Mouse (Mus musculus) megakaryocyte progenitor cell, adult 5-6 weeks (primary cell): ENCODE results near the gene Ppif. TPM values are rescaled to one million over a fixed set of nuclear protein-coding genes. Genes with fewer than 3 reads are reported as not detected.

ENCODE experiments used
- ATAC-seq: replicated peaks from 2 replicates; pipeline ENCODE4 v1.8.0; 2016; ENCODE audit warnings: mild to moderate bottlenecking, moderate TSS enrichment, inconsistent platforms; ENCODE audit not compliant: poor library complexity
- total RNA-seq, 2 experiments: library from RNA; stranded (forward) in 1 of 2; stranded (reverse) in 1 of 2; fragments of 157-497, 149-512 nt in 1 of 2; fragments of 200-1000 nt in 1 of 2; gene quantifications; 2 replicates each; pipeline versions ENCODE4 v1.2.3 to v1.2.4; 2015 to 2017

Ppif gene
- total RNA-seq, 2 experiments from 2014 or later, result 20.4 to 114 TPM

- ATAC-seq, result peak; percentile 21; the same call in 1 of the 2 replicates
These were observed 33.2 kb downstream of the Ppif start for GRCm38 (mm10) chr14:25727149-25727510.

- ATAC-seq, result peak; percentile 78
These were observed 41.1 kb downstream of the Ppif start for GRCm38 (mm10) chr14:25734736-25735716.

DNA sequence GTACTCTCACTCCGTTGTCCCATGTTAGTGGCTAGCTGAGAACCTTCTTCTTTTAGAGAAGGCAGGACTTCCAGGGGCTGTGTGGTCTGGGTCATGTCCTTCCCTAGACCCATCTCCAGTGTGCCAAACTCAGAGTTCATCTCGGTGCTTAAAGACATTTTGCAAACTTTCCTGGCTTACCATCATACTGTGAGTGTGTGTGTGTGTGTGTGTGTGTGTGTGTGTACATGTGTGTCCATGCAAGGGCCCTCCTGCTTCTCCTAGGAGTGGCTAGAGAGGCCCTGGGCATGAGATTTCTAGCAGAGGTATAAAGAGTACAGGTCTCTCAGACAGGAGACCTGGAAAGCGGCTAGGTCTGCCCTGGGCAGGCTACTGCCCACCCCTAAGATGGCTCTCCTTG is 42.2 kb downstream of the Ppif start:
- ATAC-seq, result no peak

- peak; percentile 66 for ATAC-seq
These were observed 42.6 kb downstream of the Ppif start for GRCm38 (mm10) chr14:25736589-25736988.

DNA sequence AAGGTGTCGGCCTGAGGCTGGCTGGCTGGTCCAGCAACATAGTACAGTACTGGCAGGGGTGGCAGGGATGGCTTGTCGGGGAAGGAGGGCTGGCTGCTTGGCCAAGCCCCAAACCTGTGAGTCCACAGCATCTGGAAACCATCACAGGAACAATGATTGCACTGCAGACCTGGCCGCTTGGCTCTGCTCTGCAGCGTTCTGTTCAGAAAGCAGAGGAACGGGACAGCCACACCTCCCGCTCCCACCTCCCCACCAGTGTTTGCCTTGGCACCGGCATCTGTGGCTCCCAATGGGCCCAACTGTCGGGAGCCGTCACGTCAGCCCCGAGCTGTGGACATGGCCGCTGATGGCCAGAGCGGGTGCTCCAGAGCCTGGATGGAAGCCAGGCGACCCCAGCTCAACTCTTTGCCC is 44.6 kb downstream of the Ppif start:
- no peak for ATAC-seq

DNA sequence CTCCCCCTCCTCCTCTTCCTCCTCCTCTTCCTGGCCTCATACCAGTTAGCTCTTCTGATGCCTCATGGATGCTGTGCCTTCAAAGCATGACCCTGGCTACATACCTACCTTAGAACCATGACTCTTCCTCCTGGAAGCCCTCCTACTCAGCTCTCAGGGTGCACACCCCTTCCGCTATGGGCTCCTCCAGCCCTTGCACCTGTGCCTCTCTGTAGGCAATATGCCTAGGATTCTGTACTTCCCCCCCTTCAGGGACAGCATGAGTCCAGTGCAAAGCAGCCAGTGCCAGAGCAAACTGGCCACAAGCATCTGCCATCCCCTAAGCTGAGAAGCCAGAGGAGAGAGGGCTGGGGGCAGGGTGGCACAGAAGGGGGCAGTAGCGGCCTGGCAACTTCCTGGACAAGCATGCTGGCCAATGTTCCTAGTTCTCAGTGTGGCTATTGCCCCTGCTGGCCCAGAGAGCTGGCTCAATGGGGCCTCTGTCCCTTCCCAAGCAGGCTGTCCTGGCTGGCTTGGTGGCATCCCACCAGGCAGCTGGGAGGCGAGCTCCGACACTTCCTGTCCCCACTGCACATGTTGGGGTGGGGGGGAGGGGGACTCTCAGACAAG is 46.1 kb downstream of the Ppif start:
- ATAC-seq, result no peak

DNA sequence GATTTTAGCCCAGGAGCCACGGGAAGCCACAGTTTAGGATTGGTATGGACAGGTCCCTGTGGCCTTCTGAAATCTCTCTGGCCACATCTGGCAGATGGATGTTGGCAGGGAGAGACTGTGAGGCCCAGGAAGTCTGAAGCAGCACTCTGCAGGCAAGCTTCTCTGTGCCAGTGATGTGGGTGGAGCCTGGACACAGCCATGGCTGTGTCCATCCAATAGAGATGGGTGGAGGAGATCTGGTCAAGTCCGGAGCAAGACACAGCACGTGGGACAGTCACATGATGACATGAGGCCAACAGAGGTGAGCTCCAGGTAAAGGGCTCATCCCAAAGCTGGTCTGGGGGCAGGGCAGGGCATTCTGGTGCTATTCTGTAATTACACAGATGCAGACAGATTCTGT is 47.3 kb downstream of the Ppif start:
- no peak for ATAC-seq

- ATAC-seq, result no peak
These were observed 48.0 kb downstream of the Ppif start for GRCm38 (mm10) chr14:25741840-25742367.

GRCm38 (mm10) chr14:25742943-25743342 is 49.0 kb downstream of the Ppif start:
- no peak for ATAC-seq

GRCm38 (mm10) chr14:25745365-25746184 is 51.6 kb downstream of the Ppif start:
- ATAC-seq, result peak; percentile 33

DNA sequence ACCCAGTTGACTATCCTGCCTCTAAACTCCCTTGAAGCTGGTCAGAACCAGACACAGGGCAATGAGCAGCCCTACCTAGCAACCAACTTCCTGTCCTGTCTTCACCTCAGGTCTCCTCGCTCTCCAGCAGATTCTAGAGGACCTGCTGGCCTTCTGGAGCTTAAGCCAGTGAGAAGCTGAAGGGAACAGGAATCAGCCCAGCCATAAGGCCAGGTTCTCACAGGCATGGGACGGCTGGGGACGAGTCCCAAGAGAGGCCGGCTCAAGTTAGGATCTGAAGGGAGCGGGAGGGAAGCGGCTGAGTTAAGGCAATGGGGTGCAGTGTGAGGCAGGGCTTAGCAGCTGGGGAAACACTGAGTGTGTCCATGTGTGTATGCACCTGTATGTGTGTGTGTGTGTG is 52.4 kb downstream of the Ppif start:
- no peak for ATAC-seq

GRCm38 (mm10) chr14:25746971-25747945 is 53.3 kb downstream of the Ppif start:
- ATAC-seq, result peak; percentile 85

DNA sequence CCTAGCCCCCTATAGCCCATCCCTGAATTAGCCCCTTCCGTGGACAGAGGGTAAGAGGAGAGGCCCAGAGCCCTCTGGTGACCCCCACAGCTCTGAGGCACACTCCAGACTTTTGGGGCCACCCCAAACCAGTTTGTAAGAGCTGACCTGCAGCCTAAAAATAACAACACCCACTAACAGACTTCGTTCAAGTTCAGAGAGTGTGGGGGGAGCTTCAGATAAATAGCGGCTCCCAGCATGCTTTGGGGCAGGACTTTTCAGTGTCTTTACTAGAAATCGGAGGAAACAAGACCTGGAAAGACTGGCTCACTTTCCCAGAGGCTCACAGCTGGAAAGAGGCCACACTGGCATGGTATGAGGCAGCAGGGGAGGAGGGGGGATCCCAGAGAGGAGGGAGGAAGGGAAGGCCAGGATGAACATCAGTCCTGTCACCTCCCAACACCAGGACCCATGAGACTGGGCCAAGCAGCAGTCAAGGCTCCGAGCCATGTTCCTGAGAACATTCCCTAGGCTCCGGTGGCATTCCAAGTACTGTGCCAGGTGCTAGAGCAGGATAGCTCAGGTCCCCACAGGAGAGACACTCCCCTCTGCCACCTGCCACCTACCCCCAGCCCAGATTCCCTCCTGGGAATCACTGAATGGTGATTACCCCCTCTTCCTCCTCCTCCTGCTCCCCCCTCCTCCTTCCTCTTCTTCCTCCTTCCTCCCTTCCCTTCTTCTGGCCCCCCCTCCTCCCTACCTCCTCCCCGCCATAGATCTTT is 54.2 kb downstream of the Ppif start:
- no peak for ATAC-seq

GRCm38 (mm10) chr14:25749143-25749909 is 55.4 kb downstream of the Ppif start:
- ATAC-seq, result no peak
